In the genomic region with DNA sequence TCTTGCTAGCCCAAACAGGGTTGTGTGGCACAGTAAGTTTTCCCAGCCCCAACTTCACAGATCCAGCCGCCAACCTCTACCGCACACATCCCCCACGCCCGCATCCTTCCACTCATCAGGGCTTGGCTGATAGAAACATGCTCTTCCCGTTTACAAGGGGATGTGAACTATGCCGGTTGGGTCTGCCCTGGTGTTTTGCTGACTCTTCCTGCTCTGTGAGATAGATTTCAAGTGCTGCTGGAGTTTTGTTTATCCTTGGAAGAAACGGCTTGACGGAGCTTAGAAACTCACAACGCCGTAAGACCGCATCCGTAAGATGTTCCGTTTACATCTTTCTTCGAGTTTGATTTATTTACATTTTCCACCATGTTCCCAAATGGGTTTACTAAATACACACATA, we compare ENCODE assay signal across 20 mouse cellular contexts. TPM values are rescaled to one million over a fixed set of nuclear protein-coding genes. Genes with fewer than 3 reads are reported as not detected.
DNase-seq lines count a peak whose midpoint lies in the region; ATAC-seq and TF ChIP-seq lines count a peak whose summit lies in the region.
"Had no signal": no experiment of that assay in that cellular context is flagged by ENCODE, and none has a peak within 500 bp of the region (broad histone marks: within the 10 kb centered on the region; RNA-seq: fewer than 3 reads in every experiment).

No protein-coding gene starts in this region.

- no peaks in the 10 kb centered on the region for H3K27me3 ChIP-seq in lung, embryonic 16.5 days (ENCODE audit: control insufficient read depth, insufficient read depth, low read depth, low read length)
- H3K27me3 ChIP-seq in small intestine, adult 2 months (ENCODE audit: control insufficient read depth, insufficient read depth, low read length) = no peaks in the 10 kb centered on the region
- H3K27me3 ChIP-seq in hindbrain, embryonic 12.5 days = no peaks in the 10 kb centered on the region
- H3K27me3 ChIP-seq: embryonic facial prominence, embryonic 12.5 days; heart, embryonic 15.5 days had no signal

- peak; percentile 47; the same call in 1 of the 2 replicates for ATAC-seq in lung, embryonic 16.5 days (ENCODE audit: low read depth)
- no peak for ATAC-seq in hindbrain, embryonic 12.5 days (ENCODE audit: low FRiP score)
- no peak for ATAC-seq in CD4-positive, CD25-positive, alpha-beta regulatory T cell, adult 4 months
- ATAC-seq: forebrain, embryonic 16.5 days had no signal

- TF ChIP-seq CTCF in lung, adult 2 months (IDR thresholded peaks at IDR 0.05; ENCODE audit: insufficient read depth, low read length) = no peak
- no peak for TF ChIP-seq CTCF in small intestine, adult 2 months (IDR thresholded peaks at IDR 0.05; ENCODE audit: extremely low read depth, insufficient read length, insufficient replicate concordance, low read depth, low read length)

- no peaks in the 10 kb centered on the region for H3K9me3 ChIP-seq in lung, embryonic 16.5 days (ENCODE audit: control insufficient read depth, low read length)
- H3K9me3 ChIP-seq in hindbrain, embryonic 12.5 days (replicated peaks) = no peaks in the 10 kb centered on the region
- H3K9me3 ChIP-seq: embryonic facial prominence, embryonic 12.5 days; G1E; heart, embryonic 15.5 days had no signal

- WGBS in lung, embryonic 16.5 days = 31% methylated on average over 14 of the region's 14 CpGs
- 36% methylated on average over 14 of the region's 14 CpGs for WGBS in lung, adult 2 months
- WGBS in small intestine, adult 2 months = 66% methylated on average over 14 of the region's 14 CpGs
- WGBS in hindbrain, embryonic 12.5 days = 88% methylated on average over 14 of the region's 14 CpGs

- H3K27ac ChIP-seq in lung, embryonic 16.5 days (ENCODE audit: low read length) = no peak overlapping the region
- peak overlapping the region; percentile 46 for H3K27ac ChIP-seq in small intestine, adult 2 months (ENCODE audit: insufficient read depth, low read depth, low read length)
- H3K27ac ChIP-seq in hindbrain, embryonic 12.5 days = no peak overlapping the region
- H3K27ac ChIP-seq: embryonic facial prominence, embryonic 12.5 days; heart, adult 2 months; heart, embryonic 15.5 days; hindbrain, embryonic 14.5 days had no signal

- H3K36me3 ChIP-seq in lung, embryonic 16.5 days (ENCODE audit: control insufficient read depth, insufficient read depth, low read length) = no peaks in the 10 kb centered on the region
- H3K36me3 ChIP-seq in small intestine, adult 2 months (ENCODE audit: control insufficient read depth, insufficient read depth, low read length) = no peaks in the 10 kb centered on the region
- H3K36me3 ChIP-seq in hindbrain, embryonic 12.5 days = no peaks in the 10 kb centered on the region
- H3K36me3 ChIP-seq: embryonic facial prominence, embryonic 12.5 days; G1E; heart, embryonic 15.5 days had no signal

- H3K9ac ChIP-seq in lung, embryonic 16.5 days (ENCODE audit: low read length) = no peak overlapping the region
- no peak overlapping the region for H3K9ac ChIP-seq in hindbrain, embryonic 12.5 days
- H3K9ac ChIP-seq: embryonic facial prominence, embryonic 12.5 days; heart, embryonic 15.5 days; hindbrain, embryonic 14.5 days had no signal

- H3K4me2 ChIP-seq in lung, embryonic 16.5 days (ENCODE audit: low read depth, low read length) = peak overlapping the region; percentile 4; the same call in 1 of the 2 replicates
- H3K4me2 ChIP-seq in hindbrain, embryonic 12.5 days (replicated peaks) = no peak overlapping the region
- H3K4me2 ChIP-seq: embryonic facial prominence, embryonic 12.5 days; heart, embryonic 11.5 days; heart, embryonic 15.5 days; hindbrain, embryonic 14.5 days had no signal

- no peak overlapping the region for H3K4me3 ChIP-seq in lung, embryonic 16.5 days (ENCODE audit: low read length)
- H3K4me3 ChIP-seq in lung, adult 2 months (replicated peaks; ENCODE audit: extremely low read depth, low read depth, low read length) = no peak overlapping the region
- no peak overlapping the region for H3K4me3 ChIP-seq in small intestine, adult 2 months (ENCODE audit: low read depth, low read length)
- no peak overlapping the region for H3K4me3 ChIP-seq in hindbrain, embryonic 12.5 days
- H3K4me3 ChIP-seq: embryonic facial prominence, embryonic 12.5 days; heart, adult 2 months; heart, embryonic 15.5 days had no signal

- no peak for TF ChIP-seq POLR2A in lung, adult 2 months (IDR thresholded peaks at IDR 0.05; ENCODE audit: borderline replicate concordance, extremely low read depth, low read depth, low read length)
- TF ChIP-seq POLR2A in small intestine, adult 2 months (IDR thresholded peaks at IDR 0.05; ENCODE audit: low read depth, low read length) = no peak

- H3K4me1 ChIP-seq in lung, embryonic 16.5 days (replicated peaks; ENCODE audit: control insufficient read depth, insufficient read depth, low read length) = no peaks in the 10 kb centered on the region
- 0 out of 2 replicates have a peak, but pooled peaks cover 2% of the 10 kb centered on the region for H3K4me1 ChIP-seq in lung, adult 2 months (ENCODE audit: control insufficient read depth, insufficient read depth, low read length)
- no peaks in the 10 kb centered on the region; the same call in 1 of the 2 replicates for H3K4me1 ChIP-seq in small intestine, adult 2 months (ENCODE audit: control insufficient read depth, insufficient read depth, insufficient read length, low read length)
- no peaks in the 10 kb centered on the region for H3K4me1 ChIP-seq in hindbrain, embryonic 12.5 days
- H3K4me1 ChIP-seq: embryonic facial prominence, embryonic 12.5 days had no signal

- no peak for DNase-seq in lung, adult 2 months
- DNase-seq in lung, postnatal 10 days = peak; percentile 41
- DNase-seq in yolk sac, embryonic 10.5 days (ENCODE audit: low spot score) = no peak
- DNase-seq: adrenal gland, postnatal 14 days; cerebellum, adult 11-12 months; cerebellum, adult 9-10 months; cerebellum, postnatal 25 days; gastrocnemius, postnatal 14 days; heart, adult 2 months; heart, postnatal 14 days had no signal

RNA-seq across cellular contexts. Expression of a gene that starts 27.4 kb away (rescaled TPM):
- 548 and 571 TPM in 2 replicates for polyA plus RNA-seq in lung, embryonic 16.5 days (2015; fragmentation: Nextera tagmentation; extraction: Ambion mirVana)
- polyA plus RNA-seq in lung, adult 2 months (2012; rRNA removed) = 29.7 and 37.7 TPM in 2 replicates
- polyA plus RNA-seq in small intestine, adult 2 months (2012; rRNA removed) = 15.4 and 29.4 TPM in 2 replicates
- polyA plus RNA-seq in hindbrain, embryonic 12.5 days (2016; fragmentation: Nextera tagmentation; extraction: Ambion mirVana) = 376 and 407 TPM in 2 replicates
- 100 to 1,000 TPM; 277 to 314 TPM for polyA plus RNA-seq in CD4-positive, CD25-positive, alpha-beta regulatory T cell, adult 4 months (2017; shearing (Covaris generic))

RNA-seq across cellular contexts. Expression of a gene that starts 34.3 kb away (rescaled TPM):
- 454 and 473 TPM in 2 replicates for polyA plus RNA-seq in lung, embryonic 16.5 days (2015; fragmentation: Nextera tagmentation; extraction: Ambion mirVana)
- polyA plus RNA-seq in lung, adult 2 months (2012; rRNA removed) = 152 and 172 TPM in 2 replicates
- 159 and 390 TPM in 2 replicates for polyA plus RNA-seq in small intestine, adult 2 months (2012; rRNA removed)
- polyA plus RNA-seq in hindbrain, embryonic 12.5 days (2016; fragmentation: Nextera tagmentation; extraction: Ambion mirVana) = 335 and 369 TPM in 2 replicates
- polyA plus RNA-seq in CD4-positive, CD25-positive, alpha-beta regulatory T cell, adult 4 months (2017; shearing (Covaris generic)) = 100 to 1,000 TPM; 479 to 616 TPM
